Mouse (Mus musculus) limb, embryonic 13.5 days (tissue): Measurements from ENCODE around the gene 1500009C09Rik. TPM values are rescaled to one million over a fixed set of nuclear protein-coding genes. Genes with fewer than 3 reads are reported as not detected.

Experiments used
- ATAC-seq: fragments of 200-750 bp; cut with Nextera tagmentation; 2 replicates; pipeline ENCODE4 v1.8.0; 2017; ENCODE audit warnings: low read depth, moderate number of reproducible peaks, moderate TSS enrichment; ENCODE audit not compliant: low FRiP score
- H3K27ac ChIP-seq: fragments of 300-500 bp; sonication (generic); 2 replicates; pipeline ENCODE4 v1.5.1; 2015; ENCODE audit warnings: inconsistent platforms, mild to moderate bottlenecking, moderate library complexity
- H3K27me3 ChIP-seq: fragments of 300-500 bp; sonication (generic); 2 replicates; pipeline ENCODE4 v1.6.1; 2015; ENCODE audit warnings: mild to moderate bottlenecking, inconsistent platforms
- H3K36me3 ChIP-seq: fragments of 300-500 bp; sonication (generic); 2 replicates; pipeline ENCODE4 v1.6.1; 2015; ENCODE audit warnings: inconsistent platforms, mild to moderate bottlenecking, moderate library complexity
- H3K4me1 ChIP-seq: fragments of 300-500 bp; sonication (generic); 2 replicates; pipeline ENCODE4 v1.6.1; 2015; ENCODE audit warnings: inconsistent platforms
- H3K4me2 ChIP-seq: fragments of 300-500 bp; sonication (generic); replicated peaks from 2 replicates; pipeline ENCODE4 v1.6.1; 2015; ENCODE audit warnings: inconsistent platforms, mild to moderate bottlenecking, moderate library complexity
- H3K4me3 ChIP-seq: fragments of 300-500 bp; sonication (generic); 2 replicates; pipeline ENCODE4 v1.5.1; 2015; ENCODE audit warnings: moderate library complexity, mild to moderate bottlenecking, inconsistent platforms
- H3K9ac ChIP-seq: fragments of 300-500 bp; sonication (generic); 2 replicates; pipeline ENCODE4 v1.6.1; 2015; ENCODE audit warnings: mild to moderate bottlenecking, inconsistent platforms
- H3K9me3 ChIP-seq: fragments of 300-500 bp; sonication (generic); 2 replicates; pipeline ENCODE4 v1.6.1; 2016; ENCODE audit warnings: inconsistent platforms
- WGBS: fragments of 180-500 bp; shearing (Covaris S2); methylation state at CpG from one replicate; pipeline ENCODE4 v1.1.7; 2015; 5-methylcytosine and 5-hydroxymethylcytosine counted together
- polyA plus RNA-seq: library from polyadenylated mRNA; unstranded; fragments of >200 nt; fragmentation: Nextera tagmentation; extraction: Ambion mirVana; gene quantifications from 2 replicates; pipeline ENCODE4 v1.2.1, GENCODE M21; 2015

Gene 1500009C09Rik
- polyA plus RNA-seq, 1 experiment from 2014 or later = not detected

DNA sequence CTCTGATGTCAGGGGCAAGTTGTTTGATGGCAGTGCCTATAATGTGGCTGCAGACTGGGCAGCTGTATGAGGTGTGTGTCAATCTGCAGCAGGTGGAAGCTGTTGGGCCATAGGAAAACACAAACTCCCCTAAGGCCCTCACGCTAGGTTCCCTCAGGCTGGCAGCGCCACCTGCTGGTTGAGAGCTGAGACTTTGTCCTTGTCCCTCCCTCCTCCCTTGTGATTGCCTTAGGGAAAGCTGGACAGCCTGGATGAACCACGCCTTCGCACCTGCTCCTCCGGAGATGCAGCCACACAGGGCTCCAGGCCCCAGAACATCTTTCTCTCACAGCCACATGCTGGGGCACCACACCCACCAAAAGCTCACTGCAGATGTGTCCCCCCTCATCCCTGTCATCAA lies 19.0 kb downstream of the 1500009C09Rik start:
- H3K4me1 ChIP-seq = peaks cover 15% of the 10 kb centered on the region
- no peak overlapping the region for H3K9ac ChIP-seq
- H3K4me2 ChIP-seq = no peak overlapping the region
- no peaks in the 10 kb centered on the region for H3K9me3 ChIP-seq
- H3K27me3 ChIP-seq = peaks cover 39% of the 10 kb centered on the region
- ATAC-seq = no peak
- no peak overlapping the region for H3K4me3 ChIP-seq
- 4% methylated on average over 5 of the region's 5 CpGs for WGBS
- no peaks in the 10 kb centered on the region for H3K36me3 ChIP-seq
- no peak overlapping the region for H3K27ac ChIP-seq

DNA sequence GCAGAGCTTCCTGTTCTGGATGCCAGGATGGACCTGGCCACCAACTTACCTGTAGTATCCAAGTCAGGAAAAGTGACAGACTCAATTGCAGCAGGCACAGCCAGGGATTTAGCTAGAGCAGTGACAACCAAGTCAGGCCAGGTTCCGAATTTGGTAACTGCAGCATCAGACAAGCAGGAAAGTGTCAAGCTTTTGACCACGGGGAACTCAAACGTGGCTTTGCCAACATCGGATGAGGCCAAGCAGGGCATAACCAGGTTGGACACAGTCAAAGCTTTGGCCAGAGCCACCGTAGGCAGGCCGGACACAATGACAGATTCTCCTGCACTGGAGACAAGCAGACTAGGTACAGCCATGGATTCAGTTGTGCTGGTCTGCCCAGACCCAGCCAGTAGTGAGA lies 20.1 kb downstream of the 1500009C09Rik start:
- Histone ChIP-seq H3K27me3 (peaks cover 39% of the 10 kb centered on the region), H3K9me3 (no peaks in the 10 kb centered on the region)
- ATAC-seq = no peak

DNA sequence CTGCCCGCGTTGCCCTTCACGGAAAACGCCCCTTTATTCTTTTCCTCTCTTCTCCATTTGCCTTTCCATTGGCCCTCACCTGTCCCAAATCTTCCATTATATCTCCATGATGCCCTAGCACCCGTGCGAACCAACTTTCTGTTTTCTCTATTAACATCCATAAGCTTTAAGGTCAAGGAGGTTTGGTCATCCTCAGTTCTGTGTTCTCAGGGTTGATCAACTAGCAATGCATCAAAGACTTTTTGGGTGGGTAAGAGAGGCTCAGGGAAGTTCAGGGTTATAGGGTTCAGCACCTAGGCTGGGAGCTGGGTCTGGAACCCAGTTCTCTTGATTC lies 22.4 kb downstream of the 1500009C09Rik start, which contains the start of gene Sept3:
TSS of gene Sept3 (plus strand) at position 301 of the 334 bp plus-strand sequence.
- H3K27me3 ChIP-seq = peaks cover 39% of the 10 kb centered on the region
- no peak for ATAC-seq
- no peak within 1 kb of the TSS for H3K27ac ChIP-seq
- peak within 1 kb of the TSS; percentile 95 for H3K4me2 ChIP-seq
- H3K36me3 ChIP-seq = peaks cover 8% of the 10 kb centered on the region
- peak within 1 kb of the TSS; percentile 66 for H3K4me3 ChIP-seq
- peaks cover 19% of the 10 kb centered on the region for H3K4me1 ChIP-seq
- H3K9me3 ChIP-seq = no peaks in the 10 kb centered on the region
- 35% methylated on average over 6 of the region's 6 CpGs for WGBS
- peak within 1 kb of the TSS; percentile 81 for H3K9ac ChIP-seq

More for the DNA sequence above, 20.1 kb downstream of the 1500009C09Rik start:
- Histone ChIP-seq H3K36me3 (no peaks in the 10 kb centered on the region), H3K4me2 (no peak overlapping the region), H3K27ac (no peak overlapping the region), H3K9ac (no peak overlapping the region), H3K4me3 (no peak overlapping the region), H3K4me1 (peaks cover 19% of the 10 kb centered on the region)
- WGBS = 88% methylated on average over 6 of the region's 6 CpGs

DNA sequence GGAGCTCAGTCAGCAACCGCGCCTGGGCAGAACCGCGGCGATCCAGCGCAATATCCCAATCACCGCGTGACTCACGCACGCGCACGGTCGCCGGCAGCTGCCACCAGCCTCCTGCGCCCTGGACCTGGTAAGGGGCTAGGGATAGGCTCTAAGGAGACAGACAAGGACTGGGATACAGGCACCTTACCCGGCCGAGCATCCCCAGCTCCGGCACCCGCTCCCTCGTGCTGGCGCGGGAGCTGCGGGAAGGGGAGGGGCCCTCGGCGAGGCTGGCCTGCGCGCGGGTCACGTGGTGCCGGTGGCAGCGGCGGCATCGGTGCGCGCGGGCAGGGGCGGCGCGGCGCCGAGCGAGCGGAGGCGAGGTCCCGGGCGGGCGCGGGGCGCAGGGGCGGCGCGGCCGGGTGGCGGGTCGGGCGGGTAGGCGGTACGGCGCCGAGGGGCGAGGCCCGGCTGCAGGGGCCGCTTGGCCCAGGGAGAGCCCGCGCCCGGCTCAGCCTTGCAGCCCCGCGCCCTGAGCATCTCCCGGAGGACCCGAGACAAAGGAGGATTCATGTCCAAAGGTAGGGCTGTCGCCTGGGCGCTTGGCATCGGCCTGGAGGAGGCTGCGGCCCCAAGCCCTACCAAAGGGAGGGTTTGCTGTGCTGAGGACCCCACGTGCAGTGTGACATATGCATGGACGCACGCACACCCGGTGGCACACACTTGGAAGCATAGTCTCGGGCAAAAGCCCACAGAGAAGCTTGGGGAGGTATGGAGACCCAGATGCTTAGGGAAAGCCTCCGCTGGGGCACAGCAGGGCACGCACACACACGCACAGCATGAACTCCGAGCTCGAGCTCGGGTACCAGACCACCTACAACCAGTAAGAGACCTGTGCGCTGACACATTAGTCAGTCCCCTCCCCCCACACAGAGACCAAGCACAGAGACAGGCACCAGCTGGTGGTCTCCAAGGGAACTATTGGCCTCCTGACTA lies 23.0 kb downstream of the 1500009C09Rik start:
- under 1% methylated on average over 57 of the region's 86 CpGs for WGBS
- H3K4me1 ChIP-seq = peaks cover 19% of the 10 kb centered on the region
- peak overlapping the region; percentile 66 for H3K4me3 ChIP-seq
- H3K36me3 ChIP-seq = peaks cover 14% of the 10 kb centered on the region
- H3K9ac ChIP-seq = peak overlapping the region; percentile 81
- H3K27ac ChIP-seq = no peak overlapping the region
- ATAC-seq = peak; percentile 60
- peak overlapping the region; percentile 95 for H3K4me2 ChIP-seq
- peaks cover 39% of the 10 kb centered on the region for H3K27me3 ChIP-seq
- H3K9me3 ChIP-seq = no peaks in the 10 kb centered on the region

DNA sequence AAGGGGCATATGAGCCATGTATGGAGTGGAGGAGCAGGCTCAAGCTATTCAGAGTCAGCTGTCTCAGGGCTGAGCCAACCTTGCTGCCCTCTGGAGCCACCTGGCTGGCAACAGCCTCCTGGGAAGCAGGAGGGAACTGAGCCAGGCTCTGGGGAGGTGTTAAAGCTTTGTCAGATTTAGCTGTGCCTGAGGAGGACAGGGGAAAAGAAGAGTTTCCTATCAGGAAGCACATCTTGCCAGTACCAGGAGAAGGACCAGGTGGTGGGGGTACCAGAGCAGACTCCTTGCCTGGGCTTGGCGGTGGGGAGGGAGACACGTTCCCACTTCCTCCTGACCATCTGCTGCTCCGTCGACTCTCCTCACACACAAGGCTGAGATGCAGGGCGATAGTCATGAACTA lies 25.4 kb downstream of the 1500009C09Rik start:
- Histone ChIP-seq H3K27me3 (peaks cover 25% of the 10 kb centered on the region), H3K4me1 (peaks cover 19% of the 10 kb centered on the region), H3K4me3 (no peak overlapping the region), H3K9me3 (no peaks in the 10 kb centered on the region), H3K27ac (no peak overlapping the region), H3K4me2 (no peak overlapping the region), H3K9ac (no peak overlapping the region), H3K36me3 (peaks cover 28% of the 10 kb centered on the region)
- 76% methylated on average over 5 of the region's 5 CpGs for WGBS
- ATAC-seq = no peak

DNA sequence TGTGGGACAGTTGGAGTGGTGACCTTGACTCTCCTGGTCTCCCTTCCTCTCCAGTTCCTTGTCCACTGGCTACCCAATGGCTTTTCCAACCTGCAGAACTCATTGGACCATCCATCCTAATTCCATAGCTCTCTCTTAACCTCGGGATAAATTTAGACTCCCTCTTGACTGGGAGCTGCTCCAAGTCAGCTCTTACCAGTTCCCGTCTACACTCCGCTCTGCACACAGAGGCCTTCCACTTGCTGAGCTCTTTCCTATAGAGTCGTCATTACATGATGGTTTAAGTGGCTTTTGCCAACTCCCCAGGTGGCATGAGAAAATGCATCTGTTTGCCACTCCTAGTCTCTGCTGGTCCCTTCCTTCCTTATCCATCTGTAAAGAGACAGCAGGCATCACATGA lies 28.4 kb downstream of the 1500009C09Rik start:
- WGBS = 75% methylated on average over 4 of the region's 4 CpGs
- ATAC-seq = no peak

DNA sequence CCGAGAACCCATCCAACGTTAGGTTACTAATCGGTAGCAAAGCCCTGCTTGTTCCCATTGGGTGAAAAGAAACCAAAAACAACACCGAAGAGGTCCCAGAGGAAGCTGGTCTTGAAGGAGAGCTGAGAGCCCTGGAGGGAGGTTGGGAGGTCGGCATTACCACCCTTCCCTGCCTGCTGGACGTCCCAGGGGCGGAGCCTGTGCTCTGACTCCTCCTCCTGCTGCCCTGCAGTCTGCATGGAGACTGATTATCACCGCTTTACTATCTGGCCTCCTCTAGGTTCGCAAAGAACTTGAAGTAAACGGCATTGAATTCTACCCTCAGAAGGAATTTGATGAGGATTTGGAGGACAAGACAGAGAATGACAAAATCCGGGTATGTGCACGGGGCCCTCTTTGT lies 34.0 kb downstream of the 1500009C09Rik start:
- H3K9me3 ChIP-seq = no peaks in the 10 kb centered on the region
- no peak overlapping the region for H3K4me2 ChIP-seq
- 60% methylated on average over 12 of the region's 12 CpGs for WGBS
- no peak overlapping the region for H3K27ac ChIP-seq
- no peak overlapping the region for H3K9ac ChIP-seq
- H3K4me3 ChIP-seq = no peak overlapping the region
- H3K27me3 ChIP-seq = no peaks in the 10 kb centered on the region
- peaks cover 80% of the 10 kb centered on the region for H3K36me3 ChIP-seq
- no peak for ATAC-seq
- no peaks in the 10 kb centered on the region for H3K4me1 ChIP-seq

More for the DNA sequence above, 28.4 kb downstream of the 1500009C09Rik start:
- H3K36me3 ChIP-seq = peaks cover 57% of the 10 kb centered on the region
- H3K4me2 ChIP-seq = no peak overlapping the region
- peaks cover 10% of the 10 kb centered on the region for H3K4me1 ChIP-seq
- no peaks in the 10 kb centered on the region for H3K9me3 ChIP-seq
- H3K27me3 ChIP-seq = no peaks in the 10 kb centered on the region
- H3K4me3 ChIP-seq = no peak overlapping the region
- H3K27ac ChIP-seq = no peak overlapping the region
- no peak overlapping the region for H3K9ac ChIP-seq

DNA sequence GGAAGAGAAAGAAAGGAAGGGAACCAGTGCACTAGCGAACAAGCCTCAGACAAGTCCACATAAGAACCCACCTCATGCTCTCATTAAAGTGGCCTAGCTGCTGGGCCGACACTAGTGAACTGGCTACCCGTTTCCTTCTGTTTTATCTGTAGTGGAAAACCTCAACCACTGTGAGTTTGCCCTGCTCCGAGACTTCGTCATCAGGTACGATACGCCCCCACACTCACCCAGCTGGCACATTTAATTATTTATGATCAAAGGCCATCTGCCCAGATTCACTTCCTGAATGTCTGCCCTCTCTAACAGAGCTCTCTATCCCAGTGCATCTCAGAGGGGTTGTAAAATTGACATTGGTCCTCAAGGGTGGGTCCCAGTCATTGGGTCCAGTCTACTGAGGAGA lies 38.1 kb downstream of the 1500009C09Rik start:
- Histone ChIP-seq H3K27me3 (no peaks in the 10 kb centered on the region), H3K4me3 (no peak overlapping the region), H3K9me3 (no peaks in the 10 kb centered on the region), H3K36me3 (peaks cover 54% of the 10 kb centered on the region), H3K9ac (no peak overlapping the region), H3K4me1 (peaks cover 17% of the 10 kb centered on the region), H3K4me2 (no peak overlapping the region), H3K27ac (no peak overlapping the region)
- WGBS = 87% methylated on average over 7 of the region's 7 CpGs
- ATAC-seq = no peak

DNA sequence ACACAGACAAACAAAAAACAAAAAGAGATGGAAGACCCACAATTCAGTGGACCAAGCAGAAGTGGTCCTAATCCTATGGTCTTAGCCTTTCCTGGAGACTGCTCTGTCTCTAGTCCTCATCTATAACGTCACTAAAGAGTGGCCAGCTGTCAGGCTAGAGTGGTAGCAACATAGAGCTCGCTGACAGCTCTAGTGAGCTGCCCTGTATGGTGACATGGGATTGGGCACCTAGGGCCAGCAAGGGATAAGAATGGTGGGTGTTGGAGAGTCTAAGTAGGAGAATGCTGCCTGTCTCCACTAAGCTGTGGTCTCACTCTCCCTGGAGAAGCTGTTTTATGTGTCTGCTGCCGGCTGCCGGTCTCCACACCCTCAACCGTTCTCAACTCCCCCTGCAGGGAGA lies 40.7 kb downstream of the 1500009C09Rik start:
- H3K9ac ChIP-seq = no peak overlapping the region
- peak overlapping the region; percentile 49 for H3K4me2 ChIP-seq
- H3K4me1 ChIP-seq = peaks cover 17% of the 10 kb centered on the region
- no peak overlapping the region; the same call in 1 of the 2 replicates for H3K4me3 ChIP-seq
- 22% methylated on average over 5 of the region's 5 CpGs for WGBS
- no peaks in the 10 kb centered on the region for H3K9me3 ChIP-seq
- H3K36me3 ChIP-seq = peaks cover 32% of the 10 kb centered on the region
- H3K27ac ChIP-seq = no peak overlapping the region
- ATAC-seq = no peak
- no peaks in the 10 kb centered on the region for H3K27me3 ChIP-seq

DNA sequence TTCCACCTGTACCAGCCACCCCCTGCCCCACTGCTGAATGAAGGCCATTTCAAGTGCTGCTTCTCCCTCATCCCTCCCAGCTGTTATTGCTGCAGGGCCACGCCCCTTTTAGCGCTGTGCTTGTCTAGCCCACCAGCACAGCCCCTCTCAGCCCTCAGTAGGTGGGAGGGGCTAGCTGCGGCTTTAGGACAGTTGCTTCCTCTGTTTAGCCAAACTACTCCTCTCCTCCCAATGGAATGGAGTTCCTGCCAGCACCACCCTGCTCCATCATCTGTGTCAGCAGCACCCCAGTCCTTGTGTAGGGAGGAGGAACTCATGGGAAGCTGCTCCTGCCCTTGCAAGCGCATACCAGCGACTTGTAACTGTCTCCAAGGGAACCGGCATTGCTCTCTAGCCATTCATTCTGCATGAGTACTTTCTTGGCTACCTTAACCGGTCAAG lies 41.1 kb downstream of the 1500009C09Rik start:
- no peak overlapping the region for H3K27ac ChIP-seq
- WGBS = 16% methylated on average over 7 of the region's 7 CpGs
- H3K9ac ChIP-seq = no peak overlapping the region
- H3K9me3 ChIP-seq = no peaks in the 10 kb centered on the region
- no peaks in the 10 kb centered on the region for H3K27me3 ChIP-seq
- ATAC-seq = peak; percentile 64; the same call in 1 of the 2 replicates
- peak overlapping the region; percentile 49 for H3K4me2 ChIP-seq
- peaks cover 27% of the 10 kb centered on the region for H3K36me3 ChIP-seq
- H3K4me3 ChIP-seq = peak overlapping the region; percentile 8; the same call in 1 of the 2 replicates
- H3K4me1 ChIP-seq = peaks cover 17% of the 10 kb centered on the region

DNA sequence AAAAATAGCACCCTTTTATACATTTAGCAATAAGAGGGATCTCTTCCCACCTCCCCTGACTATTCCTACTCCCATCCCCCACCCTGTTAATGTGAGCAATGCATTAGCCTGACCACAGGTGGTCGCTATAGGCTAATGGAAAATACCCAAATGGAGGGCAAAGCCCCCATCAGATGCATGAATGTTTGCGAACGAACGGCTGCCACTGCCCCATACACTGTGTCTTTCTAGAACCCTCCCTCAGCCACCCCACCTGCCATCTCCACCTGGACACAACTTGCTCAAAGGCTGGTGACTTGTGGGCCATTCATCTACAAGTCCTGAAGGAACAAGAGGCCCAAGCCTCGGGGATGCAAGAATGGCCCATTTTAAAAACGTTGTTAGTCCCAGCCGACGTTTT lies 41.9 kb downstream of the 1500009C09Rik start:
- Histone ChIP-seq H3K4me3 (no peak overlapping the region), H3K27me3 (peaks cover 5% of the 10 kb centered on the region; the same call in 1 of the 2 replicates), H3K9ac (no peak overlapping the region), H3K36me3 (peaks cover 20% of the 10 kb centered on the region), H3K4me1 (peaks cover 17% of the 10 kb centered on the region), H3K9me3 (0 out of 2 replicates have a peak, but pooled peaks cover 7% of the 10 kb centered on the region), H3K4me2 (no peak overlapping the region), H3K27ac (no peak overlapping the region)
- 47% methylated on average over 8 of the region's 8 CpGs for WGBS
- ATAC-seq = no peak; the same call in 1 of the 2 replicates

DNA sequence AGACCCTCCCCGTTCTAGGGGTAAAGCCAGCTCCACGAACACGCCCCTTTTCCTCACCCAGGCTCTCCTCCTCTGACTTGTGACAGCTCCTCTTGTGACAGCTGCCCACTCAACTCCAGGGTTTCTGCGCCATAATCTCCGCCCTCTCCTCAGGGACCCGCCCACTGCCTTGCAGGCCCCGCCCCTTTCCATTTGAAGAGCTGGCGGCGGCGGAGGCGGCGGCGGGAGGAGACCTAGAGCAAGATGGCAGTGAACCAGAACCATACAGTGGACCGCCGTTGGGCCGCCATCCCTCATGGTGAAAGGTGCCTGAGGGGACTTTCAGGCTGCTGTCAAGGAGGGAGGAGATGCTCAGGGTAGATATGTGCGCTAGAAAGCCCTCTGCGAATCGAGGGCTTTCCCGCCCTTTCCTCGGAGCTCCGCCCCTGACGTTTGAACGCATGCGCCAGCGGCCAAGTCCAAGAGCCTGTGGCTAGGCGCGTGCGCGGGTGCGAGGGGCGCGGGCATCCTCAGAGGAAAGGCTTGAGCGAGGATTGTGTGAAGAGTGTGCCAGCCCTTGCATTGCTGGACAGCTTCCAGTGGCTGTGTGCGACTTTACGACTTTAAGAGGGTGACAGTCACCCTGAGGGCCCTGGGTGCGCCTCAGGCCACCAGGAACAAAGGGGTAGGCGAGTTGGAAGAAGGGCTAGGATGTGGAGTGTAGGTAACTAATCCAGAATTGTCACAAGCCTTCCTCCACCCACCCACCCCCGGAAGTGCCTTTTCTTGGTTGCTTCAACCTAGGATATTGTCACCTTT lies 46.8 kb downstream of the 1500009C09Rik start, which contains the start of gene Wbp2nl:
TSS of gene Wbp2nl (plus strand) at position 191 of the 798 bp plus-strand sequence.
- WGBS = 55% methylated on average over 39 of the region's 39 CpGs
- Histone ChIP-seq H3K9me3 (0 out of 2 replicates have a peak, but pooled peaks cover 7% of the 10 kb centered on the region), H3K9ac (no peak within 1 kb of the TSS), H3K27ac (no peak within 1 kb of the TSS), H3K4me2 (peak within 1 kb of the TSS; percentile 38), H3K4me1 (0 out of 2 replicates have a peak, but pooled peaks cover 5% of the 10 kb centered on the region), H3K36me3 (no peaks in the 10 kb centered on the region), H3K4me3 (no peak within 1 kb of the TSS), H3K27me3 (peaks cover 6% of the 10 kb centered on the region; the same call in 1 of the 2 replicates)
- ATAC-seq = no peak
